Mouse (Mus musculus) liver, embryonic 11.5 days (tissue): Measurements from ENCODE around the gene Map2k4. TPM values are rescaled to one million over a fixed set of nuclear protein-coding genes. Genes with fewer than 3 reads are reported as not detected.

Source experiments
- ATAC-seq: fragments of 200-750 bp; cut with Nextera tagmentation; replicated peaks from 2 replicates; pipeline ENCODE4 v1.8.0; 2017; ENCODE audit warnings: moderate number of reproducible peaks, mild to moderate bottlenecking, moderate TSS enrichment, moderate library complexity; ENCODE audit not compliant: low FRiP score
- DNase-seq: peaks from one replicate; pipeline ENCODE4 v3.0.0-alpha.2; 2017; ENCODE audit warnings: low spot score
- H3K27ac ChIP-seq: fragments of 300-500 bp; sonication (generic); 2 replicates; pipeline ENCODE4 v1.5.1; 2014; ENCODE audit warnings: mild to moderate bottlenecking, low read depth, low read length, control low read depth
- H3K27me3 ChIP-seq: fragments of 300-500 bp; sonication (generic); replicated peaks from 2 replicates; pipeline ENCODE4 v1.6.1; 2014; ENCODE audit warnings: low read length, mixed read lengths; ENCODE audit not compliant: control insufficient read depth, insufficient read depth
- H3K36me3 ChIP-seq: fragments of 300-500 bp; sonication (generic); 2 replicates; pipeline ENCODE4 v1.6.1; 2014; ENCODE audit warnings: mild to moderate bottlenecking, low read length, moderate library complexity, mixed read lengths; ENCODE audit not compliant: control insufficient read depth, insufficient read depth
- H3K4me1 ChIP-seq: fragments of 300-500 bp; sonication (generic); replicated peaks from 2 replicates; pipeline ENCODE4 v1.6.1; 2014; ENCODE audit warnings: low read length, mixed read lengths; ENCODE audit not compliant: control insufficient read depth, insufficient read depth
- H3K4me2 ChIP-seq: fragments of 300-500 bp; sonication (generic); 2 replicates; pipeline ENCODE4 v1.6.1; 2014; ENCODE audit warnings: mild to moderate bottlenecking, control low read depth, moderate library complexity
- H3K4me3 ChIP-seq: fragments of 300-500 bp; sonication (generic); 2 replicates; pipeline ENCODE4 v1.5.1; 2014; ENCODE audit warnings: low read depth, low read length, control low read depth
- H3K9ac ChIP-seq: fragments of 300-500 bp; sonication (generic); 2 replicates; pipeline ENCODE4 v1.6.1; 2014; ENCODE audit warnings: low read depth, low read length, control low read depth
- H3K9me3 ChIP-seq: fragments of 300-500 bp; sonication (generic); 2 replicates; pipeline ENCODE4 v1.6.1; 2016; ENCODE audit warnings: low read length, inconsistent platforms, mixed read lengths; ENCODE audit not compliant: control insufficient read depth
- WGBS: fragments of 180-500 bp; shearing (Covaris S2); extraction: QIAGEN DNeasy Blood & Tissue Kit; methylation state at CpG from one replicate; pipeline ENCODE4 v1.1.7; 2014; 5-methylcytosine and 5-hydroxymethylcytosine counted together
- polyA plus RNA-seq: library from polyadenylated mRNA; unstranded; fragments of >200 nt; fragmentation: Nextera tagmentation; extraction: Ambion mirVana; gene quantifications from 2 replicates; pipeline ENCODE4 v1.2.1, GENCODE M21; 2014

Map2k4 gene
- polyA plus RNA-seq, 1 experiment from 2014 or later, result 63.7 TPM

- Histone ChIP-seq H3K4me2 (no peak overlapping the region), H3K36me3 (no peaks in the 10 kb centered on the region), H3K4me3 (no peak overlapping the region), H3K9ac (no peak overlapping the region), H3K9me3 (no peaks in the 10 kb centered on the region), H3K27me3 (no peaks in the 10 kb centered on the region), H3K4me1 (peaks cover 28% of the 10 kb centered on the region), H3K27ac (no peak overlapping the region)
- ATAC-seq (no peak; the same call in 1 of the 2 replicates), DNase-seq (no peak)
Observed at GRCm38 (mm10) chr11:65768445-65768844, 19.7 kb downstream of the Map2k4 start.

- no peak overlapping the region for H3K9ac ChIP-seq
- no peak for ATAC-seq
- no peaks in the 10 kb centered on the region for H3K27me3 ChIP-seq
- no peak overlapping the region for H3K4me3 ChIP-seq
- DNase-seq, result no peak
- WGBS, result 90% methylated on average over 2 of the region's 2 CpGs
- no peaks in the 10 kb centered on the region for H3K9me3 ChIP-seq
- H3K4me1 ChIP-seq, result 0 out of 2 replicates have a peak, but pooled peaks cover 2% of the 10 kb centered on the region
- no peak overlapping the region for H3K4me2 ChIP-seq
- no peak overlapping the region for H3K27ac ChIP-seq
- H3K36me3 ChIP-seq, result no peaks in the 10 kb centered on the region
Observed at GRCm38 (mm10) chr11:65760912-65761311, 27.2 kb downstream of the Map2k4 start.

- no peak overlapping the region for H3K9ac ChIP-seq
- no peak for ATAC-seq
- no peak overlapping the region for H3K4me2 ChIP-seq
- H3K36me3 ChIP-seq, result no peaks in the 10 kb centered on the region
- H3K4me3 ChIP-seq, result no peak overlapping the region
- 69% methylated on average over 1 of the region's 1 CpGs for WGBS
- no peaks in the 10 kb centered on the region for H3K9me3 ChIP-seq
- DNase-seq, result no peak
- no peak overlapping the region for H3K27ac ChIP-seq
- H3K4me1 ChIP-seq, result 0 out of 2 replicates have a peak, but pooled peaks cover 2% of the 10 kb centered on the region
- H3K27me3 ChIP-seq, result no peaks in the 10 kb centered on the region
Observed at GRCm38 (mm10) chr11:65759350-65759749, 28.7 kb downstream of the Map2k4 start.

GRCm38 (mm10) chr11:65754161-65754560 lies 33.9 kb downstream of the Map2k4 start:
- ATAC-seq (no peak), DNase-seq (no peak)
- H3K27ac ChIP-seq, result no peak overlapping the region
- H3K9ac ChIP-seq, result no peak overlapping the region
- H3K4me3 ChIP-seq, result no peak overlapping the region
- no peaks in the 10 kb centered on the region for H3K27me3 ChIP-seq
- H3K36me3 ChIP-seq, result no peaks in the 10 kb centered on the region
- 81% methylated on average over 4 of the region's 4 CpGs for WGBS
- 0 out of 2 replicates have a peak, but pooled peaks cover 4% of the 10 kb centered on the region for H3K4me1 ChIP-seq
- H3K9me3 ChIP-seq, result no peaks in the 10 kb centered on the region
- no peak overlapping the region for H3K4me2 ChIP-seq

- H3K4me1 ChIP-seq, result 0 out of 2 replicates have a peak, but pooled peaks cover 4% of the 10 kb centered on the region
- H3K27ac ChIP-seq, result no peak overlapping the region
- WGBS, result 67% methylated on average over 2 of the region's 2 CpGs
- no peak overlapping the region for H3K9ac ChIP-seq
- H3K4me2 ChIP-seq, result no peak overlapping the region
- H3K27me3 ChIP-seq, result no peaks in the 10 kb centered on the region
- H3K4me3 ChIP-seq, result no peak overlapping the region
- DNase-seq (no peak), ATAC-seq (peak; percentile 56)
- no peaks in the 10 kb centered on the region for H3K9me3 ChIP-seq
- no peaks in the 10 kb centered on the region for H3K36me3 ChIP-seq
Observed at GRCm38 (mm10) chr11:65753593-65753992, 34.5 kb downstream of the Map2k4 start.

- H3K4me3 ChIP-seq, result no peak overlapping the region
- H3K27me3 ChIP-seq, result no peaks in the 10 kb centered on the region
- WGBS, result 79% methylated on average over 3 of the region's 3 CpGs
- no peak overlapping the region for H3K27ac ChIP-seq
- ATAC-seq (no peak), DNase-seq (no peak)
- H3K9me3 ChIP-seq, result no peaks in the 10 kb centered on the region
- H3K9ac ChIP-seq, result no peak overlapping the region
- H3K4me2 ChIP-seq, result no peak overlapping the region
- H3K4me1 ChIP-seq, result peaks cover 6% of the 10 kb centered on the region
- H3K36me3 ChIP-seq, result peaks cover 2% of the 10 kb centered on the region; the same call in 1 of the 2 replicates
Observed at GRCm38 (mm10) chr11:65750546-65750945, 37.6 kb downstream of the Map2k4 start.

- Histone ChIP-seq H3K36me3 (peaks cover 2% of the 10 kb centered on the region; the same call in 1 of the 2 replicates), H3K27ac (no peak overlapping the region)
- DNase-seq, result no peak
Observed at GRCm38 (mm10) chr11:65747433-65747832, 40.7 kb downstream of the Map2k4 start.

GRCm38 (mm10) chr11:65745707-65746333 lies 42.3 kb downstream of the Map2k4 start:
- H3K4me3 ChIP-seq, result no peak overlapping the region
- H3K9me3 ChIP-seq, result no peaks in the 10 kb centered on the region
- WGBS, result 87% methylated on average over 8 of the region's 8 CpGs
- H3K27ac ChIP-seq, result no peak overlapping the region
- no peak overlapping the region for H3K4me2 ChIP-seq
- ATAC-seq (no peak), DNase-seq (no peak)
- H3K36me3 ChIP-seq, result peaks cover 2% of the 10 kb centered on the region; the same call in 1 of the 2 replicates
- H3K4me1 ChIP-seq, result peaks cover 4% of the 10 kb centered on the region
- H3K27me3 ChIP-seq, result no peaks in the 10 kb centered on the region
- H3K9ac ChIP-seq, result no peak overlapping the region

More at GRCm38 (mm10) chr11:65747433-65747832, 40.7 kb downstream of the Map2k4 start:
- peaks cover 6% of the 10 kb centered on the region for H3K4me1 ChIP-seq
- no peak overlapping the region for H3K4me3 ChIP-seq
- H3K4me2 ChIP-seq, result no peak overlapping the region
- no peaks in the 10 kb centered on the region for H3K9me3 ChIP-seq
- ATAC-seq, result no peak
- H3K9ac ChIP-seq, result no peak overlapping the region
- no peaks in the 10 kb centered on the region for H3K27me3 ChIP-seq

- Histone ChIP-seq H3K9ac (no peak overlapping the region), H3K4me1 (peaks cover 13% of the 10 kb centered on the region), H3K36me3 (peaks cover 2% of the 10 kb centered on the region; the same call in 1 of the 2 replicates), H3K4me3 (no peak overlapping the region), H3K4me2 (no peak overlapping the region), H3K9me3 (no peaks in the 10 kb centered on the region), H3K27ac (no peak overlapping the region), H3K27me3 (no peaks in the 10 kb centered on the region)
- ATAC-seq (no peak), DNase-seq (no peak)
- 88% methylated on average over 3 of the region's 3 CpGs for WGBS
Observed at GRCm38 (mm10) chr11:65743866-65744265, 44.2 kb downstream of the Map2k4 start.
